Mouse (Mus musculus) intestine, postnatal 0 days (tissue): ENCODE measurements around the gene 4933434E20Rik. TPM values are rescaled to one million over a fixed set of nuclear protein-coding genes. Genes with fewer than 3 reads are reported as not detected.
A peak's percentile ranks its signal among the peaks of the same experiment; 100 is the strongest.

ENCODE experiments used
- ATAC-seq: fragments of 200-750 bp; cut with Nextera tagmentation; 2 replicates; pipeline ENCODE4 v1.8.0; 2017; ENCODE audit warnings: mild to moderate bottlenecking, moderate TSS enrichment, moderate library complexity
- H3K27ac ChIP-seq: fragments of 300-500 bp; sonication (generic); 2 replicates; pipeline ENCODE4 v1.5.1; 2014; ENCODE audit warnings: mild to moderate bottlenecking, low read depth, low read length, moderate library complexity
- H3K27me3 ChIP-seq: fragments of 300-500 bp; sonication (generic); replicated peaks from 2 replicates; pipeline ENCODE4 v1.6.1; 2014; ENCODE audit warnings: low read length, mixed read lengths; ENCODE audit not compliant: control insufficient read depth, insufficient read depth
- H3K36me3 ChIP-seq: fragments of 300-500 bp; sonication (generic); 2 replicates; pipeline ENCODE4 v1.6.1; 2014; ENCODE audit warnings: mild to moderate bottlenecking, moderate library complexity; ENCODE audit not compliant: control insufficient read depth, insufficient read depth
- H3K4me1 ChIP-seq: fragments of 300-500 bp; sonication (generic); replicated peaks from 2 replicates; pipeline ENCODE4 v1.6.1; 2014; ENCODE audit warnings: antibody characterized with exemption, low read length, mixed read lengths; ENCODE audit not compliant: control insufficient read depth, insufficient read depth
- H3K4me2 ChIP-seq: fragments of 300-500 bp; sonication (generic); replicated peaks from 2 replicates; pipeline ENCODE4 v1.6.1; 2014; ENCODE audit warnings: low read depth, mild to moderate bottlenecking, moderate library complexity
- H3K4me3 ChIP-seq: fragments of 300-500 bp; sonication (generic); 2 replicates; pipeline ENCODE4 v1.5.1; 2014; ENCODE audit warnings: low read depth, low read length
- H3K9ac ChIP-seq: fragments of 300-500 bp; sonication (generic); 2 replicates; pipeline ENCODE4 v1.6.1; 2014; ENCODE audit warnings: mild to moderate bottlenecking, low read depth, low read length
- H3K9me3 ChIP-seq: fragments of 300-500 bp; sonication (generic); 2 replicates; pipeline ENCODE4 v1.6.1; 2016; ENCODE audit warnings: mixed run types; ENCODE audit not compliant: control insufficient read depth
- CTCF ChIP-seq: sonication (generic); IDR thresholded peaks from 2 replicates; pipeline ENCODE4 v1.5.1; 2016; ENCODE audit warnings: low read depth, mild to moderate bottlenecking, control low read depth, antibody characterized with exemption, moderate library complexity
- WGBS: fragments of 180-500 bp; shearing (Covaris S2); extraction: QIAGEN DNeasy Blood & Tissue Kit; methylation state at CpG from one replicate; pipeline ENCODE4 v1.1.7; 2014; 5-methylcytosine and 5-hydroxymethylcytosine counted together
- polyA plus RNA-seq: library from polyadenylated mRNA; unstranded; fragments of >200 nt; fragmentation: Nextera tagmentation; extraction: Ambion mirVana; gene quantifications from 2 replicates; pipeline ENCODE4 v1.2.1, GENCODE M21; 2015

4933434E20Rik gene
- polyA plus RNA-seq, 1 experiment from 2014 or later: 128 TPM

DNA sequence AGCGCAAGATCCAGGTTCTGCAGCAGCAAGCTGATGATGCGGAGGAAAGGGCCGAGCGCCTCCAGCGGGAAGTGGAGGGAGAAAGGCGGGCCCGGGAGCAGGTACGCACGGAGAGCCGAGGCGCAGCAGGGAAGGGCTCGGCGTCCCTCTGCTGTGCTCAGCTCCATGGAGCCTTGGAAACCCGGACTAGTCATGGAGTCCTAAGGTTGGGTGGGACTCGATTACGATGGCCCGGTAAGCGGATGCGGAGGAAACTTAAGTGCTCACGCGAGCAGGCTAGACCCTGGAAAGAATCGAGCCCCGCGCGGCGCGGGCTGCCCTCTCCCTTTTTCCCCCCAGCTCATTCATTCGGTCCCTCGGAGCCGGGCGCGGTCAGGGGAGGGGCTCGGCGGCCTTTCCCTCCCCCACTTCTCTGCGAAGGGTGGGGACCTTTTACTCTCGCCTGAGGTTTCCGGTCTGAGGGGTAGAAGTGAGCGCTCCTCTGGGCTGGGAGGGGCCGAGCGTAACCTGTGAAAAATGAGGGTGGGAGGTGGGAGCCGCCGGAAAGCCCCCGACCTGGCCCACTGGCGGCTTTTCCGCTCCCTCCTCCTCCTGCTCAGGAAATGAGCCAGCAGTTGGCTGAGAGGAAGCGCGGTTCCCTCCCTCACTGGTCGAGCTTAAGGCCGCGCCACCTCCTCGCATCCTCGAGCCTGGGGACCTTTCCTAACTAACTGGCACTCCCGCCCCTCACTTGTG, 28.5 kb downstream of the 4933434E20Rik start:
- peak overlapping the region; percentile 94 for H3K4me3 ChIP-seq
- H3K4me1 ChIP-seq: peaks cover 15% of the 10 kb centered on the region; the same call in 1 of the 2 replicates
- no peaks in the 10 kb centered on the region for H3K36me3 ChIP-seq
- peak overlapping the region; percentile 72 for H3K4me2 ChIP-seq
- peak; percentile 31; the same call in 1 of the 2 replicates for ATAC-seq
- H3K9me3 ChIP-seq: no peaks in the 10 kb centered on the region
- peak overlapping the region; percentile 93 for H3K9ac ChIP-seq
- WGBS: under 1% methylated on average over 52 of the region's 53 CpGs
- no peak; the same call in 1 of the 2 replicates for TF ChIP-seq CTCF
- peak overlapping the region; percentile 99 for H3K27ac ChIP-seq
- no peaks in the 10 kb centered on the region for H3K27me3 ChIP-seq

- peaks cover 17% of the 10 kb centered on the region; the same call in 1 of the 2 replicates for H3K4me1 ChIP-seq
- 0% methylated on average over 6 of the region's 6 CpGs for WGBS
- H3K4me3 ChIP-seq: peak overlapping the region; percentile 94
- no peaks in the 10 kb centered on the region for H3K27me3 ChIP-seq
- TF ChIP-seq CTCF: 0 out of 2 replicates have a peak, but pooled peaks have one; percentile 3
- H3K9ac ChIP-seq: peak overlapping the region; percentile 93
- no peaks in the 10 kb centered on the region for H3K9me3 ChIP-seq
- H3K36me3 ChIP-seq: no peaks in the 10 kb centered on the region
- no peak for ATAC-seq
- H3K4me2 ChIP-seq: peak overlapping the region; percentile 72
- peak overlapping the region; percentile 99 for H3K27ac ChIP-seq
These were observed 29.0 kb downstream of the 4933434E20Rik start for GRCm38 (mm10) chr3:90080498-90080863.

DNA sequence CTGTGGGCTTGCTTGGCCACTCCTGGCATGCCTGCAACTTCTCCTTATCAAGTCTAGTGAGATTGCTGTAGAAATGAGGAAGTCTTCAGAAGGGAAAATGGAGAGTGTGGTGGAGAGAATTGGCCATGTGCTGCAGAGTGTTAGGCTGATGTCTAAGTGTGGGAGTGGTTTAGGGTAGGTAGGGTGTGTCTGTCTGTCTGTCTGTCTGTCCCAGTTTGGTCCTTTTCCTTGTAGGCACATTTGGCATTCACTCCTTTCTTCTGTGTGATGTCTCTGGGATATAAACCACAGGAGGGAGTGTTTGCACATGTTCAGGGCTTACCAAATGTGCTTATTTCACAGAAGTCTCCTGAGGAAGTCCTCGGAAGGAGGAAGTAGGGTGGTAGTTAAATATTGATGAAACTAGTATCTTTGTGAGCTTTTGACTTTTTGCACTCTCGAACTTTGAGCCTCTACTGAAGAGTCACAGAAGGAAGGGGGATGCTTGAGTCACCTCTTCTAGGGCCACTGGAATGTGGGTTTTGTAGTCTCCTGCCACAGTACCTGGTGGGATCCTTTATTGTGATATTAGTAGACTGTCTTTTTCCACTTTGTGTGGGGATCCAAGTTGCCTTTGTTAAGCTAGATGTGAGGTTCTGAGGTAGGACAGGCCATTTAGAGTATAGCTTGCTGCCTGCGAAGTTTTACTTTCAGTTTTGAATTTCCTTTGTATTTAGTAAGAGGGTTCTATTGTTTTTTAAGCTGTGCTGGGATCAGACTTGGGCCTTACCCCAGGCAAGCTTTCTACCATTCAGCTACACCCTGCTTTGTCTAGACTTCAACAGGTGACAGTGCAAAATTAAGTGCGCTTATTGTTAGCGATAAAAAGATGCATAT, 30.2 kb downstream of the 4933434E20Rik start:
- Histone ChIP-seq H3K36me3 (peaks cover 10% of the 10 kb centered on the region; the same call in 1 of the 2 replicates), H3K27me3 (no peaks in the 10 kb centered on the region), H3K4me3 (peak overlapping the region; percentile 94), H3K9ac (peak overlapping the region; percentile 28; the same call in 1 of the 2 replicates), H3K4me2 (peak overlapping the region; percentile 72), H3K4me1 (peaks cover 17% of the 10 kb centered on the region; the same call in 1 of the 2 replicates), H3K9me3 (no peaks in the 10 kb centered on the region), H3K27ac (peak overlapping the region; percentile 80)
- peak; percentile 57 for TF ChIP-seq CTCF
- WGBS: 28% methylated on average over 5 of the region's 5 CpGs
- ATAC-seq: peak; percentile 69

GRCm38 (mm10) chr3:90083034-90083433, 31.6 kb downstream of the 4933434E20Rik start:
- H3K27me3 ChIP-seq: no peaks in the 10 kb centered on the region
- H3K9ac ChIP-seq: peak overlapping the region; percentile 18; the same call in 1 of the 2 replicates
- ATAC-seq: no peak

GRCm38 (mm10) chr3:90083698-90084324, 32.4 kb downstream of the 4933434E20Rik start:
- WGBS: 18% methylated on average over 3 of the region's 3 CpGs
- H3K27ac ChIP-seq: peak overlapping the region; percentile 80
- H3K27me3 ChIP-seq: no peaks in the 10 kb centered on the region
- peak overlapping the region; percentile 72 for H3K4me2 ChIP-seq
- peaks cover 16% of the 10 kb centered on the region; the same call in 1 of the 2 replicates for H3K4me1 ChIP-seq
- no peak overlapping the region for H3K4me3 ChIP-seq
- no peaks in the 10 kb centered on the region for H3K9me3 ChIP-seq
- no peak for ATAC-seq
- TF ChIP-seq CTCF: 0 out of 2 replicates have a peak, but pooled peaks have one; percentile 12
- peaks cover 32% of the 10 kb centered on the region for H3K36me3 ChIP-seq
- H3K9ac ChIP-seq: peak overlapping the region; percentile 12; the same call in 1 of the 2 replicates

More at GRCm38 (mm10) chr3:90083034-90083433, 31.6 kb downstream of the 4933434E20Rik start:
- Histone ChIP-seq H3K27ac (peak overlapping the region; percentile 80), H3K9me3 (no peaks in the 10 kb centered on the region), H3K4me2 (peak overlapping the region; percentile 72), H3K4me1 (peaks cover 17% of the 10 kb centered on the region; the same call in 1 of the 2 replicates), H3K36me3 (peaks cover 24% of the 10 kb centered on the region), H3K4me3 (peak overlapping the region; percentile 21)
- WGBS: 10% methylated on average over 5 of the region's 5 CpGs
- TF ChIP-seq CTCF: no peak
